Mouse (Mus musculus): ENCODE data around the gene Slc51b. TPM values are rescaled to one million over a fixed set of nuclear protein-coding genes. Genes with fewer than 3 reads are reported as not detected.

Gene Slc51b
- total RNA-seq, 1 experiment from 2014 or later, result not detected

DNA sequence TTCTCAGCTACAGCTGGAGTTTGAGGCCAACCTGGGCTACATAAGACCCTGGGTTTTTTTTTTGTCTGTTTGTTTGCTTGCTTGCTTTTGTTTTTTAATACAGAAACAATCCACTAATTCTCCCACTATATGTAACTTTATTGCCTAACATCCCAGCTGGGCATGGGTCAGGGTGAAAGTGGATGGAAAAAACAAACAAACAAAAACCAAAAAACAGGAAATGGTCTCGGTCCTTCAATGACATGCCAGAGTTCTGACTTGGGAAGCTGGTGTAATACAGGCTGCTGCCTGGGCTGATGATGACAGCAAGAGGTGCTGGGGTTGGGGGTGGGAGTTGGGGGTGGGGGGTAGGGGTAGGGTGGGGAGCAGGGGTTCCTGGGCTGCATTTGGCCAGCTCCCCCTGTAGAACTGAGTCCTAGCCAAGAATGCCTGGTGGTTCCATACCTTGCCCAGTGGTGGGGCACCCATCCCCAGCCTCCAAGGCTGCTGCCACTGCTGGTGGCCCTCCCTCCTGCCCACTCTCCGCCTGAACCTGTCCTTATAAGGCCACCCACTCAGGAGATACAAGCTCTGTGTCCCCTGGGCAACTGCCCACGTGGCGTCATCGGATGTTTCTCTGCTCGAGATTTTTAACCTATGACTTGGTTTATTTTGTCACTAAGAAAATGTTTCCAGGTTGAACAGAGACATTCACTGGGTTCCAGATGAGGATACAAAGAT, 40.6 kb downstream of the Slc51b start:
- ATAC-seq (ENCODE audit: extremely low read depth, insufficient number of reproducible peaks, low FRiP score, poor library complexity, severe bottlenecking), result no peak

DNA sequence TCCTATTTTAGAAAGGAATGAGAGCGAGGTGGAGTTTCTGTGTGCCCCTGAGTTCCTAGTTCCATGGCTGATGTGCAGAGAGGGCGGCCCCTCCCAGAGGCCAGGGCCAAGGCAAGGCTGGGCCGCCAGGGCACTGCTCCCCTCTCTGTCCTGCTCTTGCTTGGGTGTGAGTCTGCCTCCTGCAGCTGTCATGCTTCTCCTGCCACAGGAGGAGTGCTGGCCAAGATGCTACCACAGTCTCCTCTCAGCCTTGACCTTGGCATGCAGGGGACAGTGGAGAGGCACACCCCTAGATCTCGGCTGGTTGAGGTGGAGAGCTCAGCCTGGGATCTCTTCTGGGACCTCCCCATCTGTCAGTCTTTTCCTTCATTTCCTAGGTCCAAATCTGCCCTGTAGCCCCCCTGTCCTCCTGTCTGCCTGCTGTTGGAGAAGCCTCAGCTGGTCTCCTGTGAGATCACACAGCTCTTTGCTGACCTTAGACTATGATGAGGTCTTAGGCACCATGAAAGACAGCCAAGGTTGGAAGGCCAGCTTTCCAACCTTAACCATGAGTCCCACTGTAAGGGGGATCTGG, 41.7 kb downstream of the Slc51b start:
- no peak for ATAC-seq (ENCODE audit: extremely low read depth, insufficient number of reproducible peaks, low FRiP score, poor library complexity, severe bottlenecking)

DNA sequence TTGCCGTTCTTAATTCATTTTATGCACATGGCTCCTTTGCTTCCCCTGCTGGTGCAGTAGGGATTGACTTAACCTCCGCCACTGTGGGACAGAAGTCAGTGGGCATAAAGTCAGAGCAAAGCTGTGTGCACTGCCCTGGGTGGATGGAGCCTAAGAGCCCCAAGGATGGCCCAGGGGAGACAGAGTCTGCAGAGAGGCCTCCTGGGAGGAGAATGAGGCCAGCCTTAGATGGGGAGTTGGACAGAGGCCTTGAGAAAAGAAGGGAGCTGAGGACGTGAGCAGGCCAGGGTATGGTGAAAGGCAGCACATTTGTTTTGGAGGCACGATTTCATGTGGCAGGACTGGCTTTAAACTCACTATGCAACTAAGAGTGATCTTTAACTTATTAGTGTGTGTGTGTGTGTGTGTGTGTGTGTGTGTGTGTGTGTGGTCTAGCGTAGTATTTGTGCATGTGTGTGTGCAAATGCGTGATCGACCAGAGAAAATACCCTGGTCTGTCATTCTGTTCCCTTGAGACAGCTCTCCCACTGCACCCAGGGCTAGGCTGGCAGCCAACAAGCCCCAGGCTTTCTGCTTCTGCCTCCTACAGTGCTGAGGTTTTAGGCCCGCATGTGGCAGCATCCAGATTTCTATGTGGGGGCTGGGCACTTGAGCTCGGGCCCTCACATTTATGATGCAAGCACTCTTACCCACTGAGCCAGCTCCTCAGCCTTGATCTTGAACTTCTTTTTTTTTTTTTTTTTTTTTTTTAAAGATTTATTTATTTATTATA, 47.4 kb downstream of the Slc51b start:
- ATAC-seq (ENCODE audit: extremely low read depth, insufficient number of reproducible peaks, low FRiP score, poor library complexity, severe bottlenecking), result no peak

DNA sequence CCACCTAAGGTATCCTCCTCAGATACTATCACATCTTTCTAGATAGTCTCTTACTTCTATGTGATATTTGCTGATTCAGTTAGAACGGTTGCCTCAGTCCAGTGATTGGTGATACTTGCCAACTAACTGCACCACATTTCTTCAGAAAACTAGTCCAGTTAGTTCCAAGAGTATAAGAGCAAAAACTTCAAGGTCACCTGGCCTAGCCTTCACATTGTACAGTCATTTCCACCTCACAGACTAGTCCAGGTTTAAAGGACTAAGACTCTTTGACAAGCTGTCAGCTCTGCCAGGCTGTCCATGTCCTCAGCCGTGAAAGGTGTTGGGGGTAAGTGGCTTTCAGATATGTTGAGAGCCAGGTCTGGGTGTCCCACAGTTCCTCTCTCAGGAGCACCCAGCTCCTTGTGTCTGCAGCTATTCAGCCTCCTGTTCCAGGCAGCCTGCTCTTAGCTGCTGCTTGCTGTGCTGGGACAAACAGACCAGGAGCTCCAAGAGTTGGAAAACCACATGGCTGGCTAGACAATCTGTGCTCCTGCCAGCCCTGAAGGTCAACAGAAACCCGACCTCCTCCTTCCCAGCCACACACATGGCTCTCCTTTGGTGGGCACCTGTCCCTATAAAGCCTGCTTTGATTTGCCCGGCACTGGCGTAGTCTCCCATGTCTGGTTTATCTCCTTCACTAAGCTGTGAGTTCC, 48.1 kb downstream of the Slc51b start:
- no peak for ATAC-seq (ENCODE audit: extremely low read depth, insufficient number of reproducible peaks, low FRiP score, poor library complexity, severe bottlenecking)

DNA sequence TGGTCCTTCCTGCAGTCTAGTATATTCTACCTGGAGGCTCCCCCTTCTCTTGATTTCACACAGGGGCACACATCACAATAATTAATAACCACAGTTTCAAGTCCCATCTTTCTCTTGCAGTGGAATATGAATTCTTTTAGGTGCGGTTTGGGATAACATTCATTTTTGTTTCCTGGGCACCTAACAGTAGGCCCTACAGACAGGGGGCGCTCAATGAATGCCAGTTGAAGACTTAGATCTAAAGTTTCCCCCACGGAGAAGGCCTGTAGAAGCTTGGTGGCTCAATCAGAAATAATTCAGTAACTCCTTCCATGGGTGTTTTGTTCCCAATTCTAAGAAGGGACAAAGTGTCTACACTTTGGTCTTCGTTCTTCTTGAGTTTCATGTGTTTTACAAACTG, 50.3 kb downstream of the Slc51b start:
- ATAC-seq (ENCODE audit: extremely low read depth, insufficient number of reproducible peaks, low FRiP score, poor library complexity, severe bottlenecking), result no peak

DNA sequence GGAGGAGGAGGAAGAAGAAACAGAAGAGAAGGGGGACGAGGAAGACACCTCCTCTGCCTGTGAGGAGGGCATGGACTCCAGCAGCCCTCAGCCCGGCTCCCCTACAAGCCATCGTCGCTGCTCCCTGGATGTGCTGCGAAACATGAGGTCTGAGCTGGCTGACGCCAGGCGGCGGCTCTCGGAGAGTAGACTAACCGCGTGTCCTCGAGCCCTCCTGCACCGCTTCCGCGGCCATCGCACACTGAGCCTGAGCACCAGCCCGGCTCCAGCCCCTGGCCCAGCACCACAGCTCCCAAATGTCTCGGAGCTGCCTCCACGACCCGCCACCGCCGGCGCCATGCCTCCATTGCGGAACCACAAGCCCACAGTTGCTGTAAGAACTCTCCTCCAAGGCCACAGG, 51.0 kb downstream of the Slc51b start:
- no peak for ATAC-seq (ENCODE audit: extremely low read depth, insufficient number of reproducible peaks, low FRiP score, poor library complexity, severe bottlenecking)

DNA sequence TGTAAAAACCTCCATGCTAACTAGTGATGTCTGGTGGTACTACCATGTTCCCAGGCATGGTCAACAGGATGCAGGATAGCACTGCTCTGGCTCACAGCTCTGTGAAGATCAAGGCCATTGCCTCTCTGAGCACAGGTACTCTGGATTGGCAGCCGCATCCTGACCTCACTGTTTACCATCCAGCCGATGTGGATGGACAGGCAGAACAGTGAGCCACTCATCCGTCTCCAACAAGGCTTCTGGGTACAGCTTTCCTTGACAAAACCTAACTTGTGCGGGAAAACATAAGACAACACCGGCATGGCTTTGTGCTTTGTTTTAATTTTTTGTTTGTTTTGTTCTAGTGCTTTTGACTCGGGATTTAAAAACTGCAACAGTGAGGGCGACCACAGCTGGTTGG, 57.0 kb downstream of the Slc51b start:
- no peak for ATAC-seq (ENCODE audit: extremely low read depth, insufficient number of reproducible peaks, low FRiP score, poor library complexity, severe bottlenecking)

DNA sequence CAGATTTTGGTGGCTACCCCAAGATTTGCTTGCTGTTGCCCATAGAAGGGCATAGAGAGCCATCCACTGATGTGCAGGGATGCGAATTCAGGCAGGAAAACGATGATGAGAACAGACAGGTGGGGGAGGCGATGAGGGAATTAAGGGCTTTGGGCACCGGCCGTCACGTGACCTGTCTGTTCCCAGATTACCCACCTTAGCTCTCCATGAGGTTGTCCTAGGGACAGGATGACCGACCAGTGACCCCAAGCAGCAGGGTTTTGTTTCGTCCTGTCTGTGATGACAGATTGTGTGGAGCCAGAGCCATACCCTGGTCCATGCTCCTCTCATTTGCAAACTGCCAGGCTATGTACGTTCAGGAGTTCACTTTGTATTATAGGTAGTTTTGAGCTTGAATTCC, 59.1 kb downstream of the Slc51b start:
- ATAC-seq (ENCODE audit: extremely low read depth, insufficient number of reproducible peaks, low FRiP score, poor library complexity, severe bottlenecking), result no peak

Other genes with a start within 250 kb of the Slc51b start
- gene Parp16, start 227.6 kb downstream of the Slc51b start, total RNA-seq (2017), result 3.3 and 5.2 TPM in 2 replicates
- gene Cilp, start 157.8 kb downstream of the Slc51b start, total RNA-seq (2017), result not detected in 2 replicates
- 42.4 and 50.0 TPM in 2 replicates for gene Clpx, start 128.7 kb downstream of the Slc51b start, total RNA-seq (2017)
- gene Pdcd7, start 76.9 kb downstream of the Slc51b start, total RNA-seq (2017), result 38.8 and 39.4 TPM in 2 replicates
- 2.4 TPM in 1 of 2 replicates, not detected in the other for gene Ubap1l, start 61.9 kb downstream of the Slc51b start, total RNA-seq (2017)
- gene Kbtbd13, start 31.3 kb downstream of the Slc51b start, total RNA-seq (2017), result not detected in 2 replicates
- gene Rasl12, start 24.4 kb downstream of the Slc51b start, total RNA-seq (2017), result not detected in 2 replicates
- gene Mtfmt, start 12.8 kb upstream of the Slc51b start, total RNA-seq (2017), result 15.5 and 17.3 TPM in 2 replicates
- gene Spg21, start 38.0 kb upstream of the Slc51b start, total RNA-seq (2017), result 45.2 and 51.7 TPM in 2 replicates
- gene Ankdd1a, start 97.2 kb upstream of the Slc51b start, total RNA-seq (2017), result 0.93 TPM in 1 of 2 replicates, not detected in the other
- 103 and 108 TPM in 2 replicates for gene Plekho2, start 157.1 kb upstream of the Slc51b start, total RNA-seq (2017)
- not detected in 2 replicates for gene Pif1, start 164.2 kb upstream of the Slc51b start, total RNA-seq (2017)
- gene Rbpms2, start 206.7 kb upstream of the Slc51b start, total RNA-seq (2017), result 2.1 and 3.3 TPM in 2 replicates
- gene Oaz2, start 245.0 kb upstream of the Slc51b start, total RNA-seq (2017), result 53.5 and 64.0 TPM in 2 replicates